Mouse (Mus musculus): ENCODE data around the gene Gm2a. TPM values are rescaled to one million over a fixed set of nuclear protein-coding genes. Genes with fewer than 3 reads are reported as not detected.
"Not testable (repeated sequence)": the region's sequence is repeated elsewhere in the genome, so short reads cannot be mapped to it uniquely, and the experiment has no call there.

Gm2a gene
- total RNA-seq, 2 experiments from 2014 or later: 30.7 to 32.3 TPM

GRCm38 (mm10) chr11:55096296-55096695 lies 1.6 kb upstream of the Gm2a start:
- not testable (repeated sequence) for DNase-seq (ENCODE audit: low spot score in 2 of 2)

GRCm38 (mm10) chr11:55096731-55097462 lies 1.0 kb upstream of the Gm2a start:
- DNase-seq (ENCODE audit: low spot score in 2 of 2): no peak

GRCm38 (mm10) chr11:55098189-55098915 lies 437 bp downstream of the Gm2a start:
- DNase-seq (ENCODE audit: low spot score in 2 of 2): no peak

- DNase-seq (ENCODE audit: low spot score in 2 of 2): no peak
Observed at GRCm38 (mm10) chr11:55099019-55099771, 1.3 kb downstream of the Gm2a start.

GRCm38 (mm10) chr11:55099868-55100267 lies 2.0 kb downstream of the Gm2a start:
- DNase-seq (ENCODE audit: low spot score in 2 of 2): no peak

- no peak for DNase-seq (ENCODE audit: low spot score in 2 of 2)
Observed at GRCm38 (mm10) chr11:55102015-55102414, 4.1 kb downstream of the Gm2a start.

GRCm38 (mm10) chr11:55103229-55103628 lies 5.3 kb downstream of the Gm2a start:
- DNase-seq (ENCODE audit: low spot score in 2 of 2): no peak

GRCm38 (mm10) chr11:55105389-55105788 lies 7.5 kb downstream of the Gm2a start:
- DNase-seq (ENCODE audit: low spot score in 2 of 2): no peak

GRCm38 (mm10) chr11:55106636-55107035 lies 8.7 kb downstream of the Gm2a start:
- no peak for DNase-seq (ENCODE audit: low spot score in 2 of 2)

GRCm38 (mm10) chr11:55109521-55110300 lies 11.8 kb downstream of the Gm2a start:
- DNase-seq (ENCODE audit: low spot score in 2 of 2): no peak

GRCm38 (mm10) chr11:55110566-55111169 lies 12.8 kb downstream of the Gm2a start:
- DNase-seq (ENCODE audit: low spot score in 2 of 2): no peak

GRCm38 (mm10) chr11:55113209-55113860 lies 15.4 kb downstream of the Gm2a start:
- DNase-seq (ENCODE audit: low spot score in 2 of 2): no peak

- DNase-seq (ENCODE audit: low spot score in 2 of 2): not testable (repeated sequence)
Observed at GRCm38 (mm10) chr11:55113861-55114250, 15.9 kb downstream of the Gm2a start.

GRCm38 (mm10) chr11:55114291-55114690 lies 16.4 kb downstream of the Gm2a start:
- no peak for DNase-seq (ENCODE audit: low spot score in 2 of 2)

- no peak for DNase-seq (ENCODE audit: low spot score in 2 of 2)
Observed at GRCm38 (mm10) chr11:55116004-55116403, 18.1 kb downstream of the Gm2a start.

GRCm38 (mm10) chr11:55117031-55117430 lies 19.1 kb downstream of the Gm2a start:
- DNase-seq (ENCODE audit: low spot score in 2 of 2): no peak

- no peak for DNase-seq (ENCODE audit: low spot score in 2 of 2)
Observed at GRCm38 (mm10) chr11:55120279-55120678, 22.4 kb downstream of the Gm2a start.

GRCm38 (mm10) chr11:55120821-55121271 lies 22.9 kb downstream of the Gm2a start:
- DNase-seq (ENCODE audit: low spot score in 2 of 2): no peak

GRCm38 (mm10) chr11:55121430-55121829 lies 23.5 kb downstream of the Gm2a start:
- no peak for DNase-seq (ENCODE audit: low spot score in 2 of 2)

GRCm38 (mm10) chr11:55126663-55127062 lies 28.7 kb downstream of the Gm2a start:
- DNase-seq (ENCODE audit: low spot score in 2 of 2): no peak

Measured in layer of hippocampus, adult 18-20 months (tissue).